Mouse (Mus musculus) thymus, postnatal 0 days (tissue): ENCODE data around the gene Dctn1. TPM values are rescaled to one million over a fixed set of nuclear protein-coding genes. Genes with fewer than 3 reads are reported as not detected.

ENCODE experiments used
- DNase-seq: peaks from one replicate; pipeline ENCODE4 v3.0.0-alpha.2; 2015; ENCODE audit warnings: low spot score
- polyA plus RNA-seq: library from polyadenylated mRNA; unstranded; fragments of >200 nt; fragmentation: Nextera tagmentation; extraction: Ambion mirVana; gene quantifications from 2 replicates; pipeline ENCODE4 v1.2.1, GENCODE M21; 2015

The Dctn1 gene
- polyA plus RNA-seq, 1 experiment from 2014 or later: 62.8 TPM

DNA sequence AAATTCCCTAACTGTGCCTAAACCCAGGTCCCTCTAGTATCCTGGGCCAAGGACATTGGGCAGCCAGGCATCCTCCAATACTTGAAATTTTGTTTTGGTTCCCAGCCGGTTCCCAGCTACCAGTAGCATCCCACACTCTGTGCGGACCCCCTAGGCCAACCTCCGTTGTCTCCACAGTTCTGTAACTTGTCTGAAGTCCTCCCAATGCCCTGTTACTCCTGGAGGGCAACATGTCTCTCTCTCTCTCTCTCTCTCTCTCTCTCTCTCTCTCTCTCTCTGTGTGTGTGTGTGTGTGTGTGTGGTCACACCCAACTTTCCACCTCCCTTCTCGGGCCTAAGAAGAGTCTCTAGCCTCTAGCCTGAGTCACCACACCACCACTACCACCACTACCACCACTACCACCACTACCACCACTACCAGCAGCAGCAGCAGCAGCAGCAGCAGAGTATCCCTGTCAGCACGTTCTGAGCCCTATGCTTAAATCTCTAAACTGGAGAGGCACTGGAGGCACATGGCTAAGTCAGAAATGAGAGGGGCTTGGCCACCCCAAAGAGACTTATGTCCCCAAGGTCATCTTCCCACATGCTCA is 29.3 kb upstream of the Dctn1 start:
- no peak for DNase-seq

GRCm38 (mm10) chr6:83136881-83137575 is 28.7 kb upstream of the Dctn1 start:
- DNase-seq: peak; percentile 81

- no peak for DNase-seq
These were observed 28.2 kb upstream of the Dctn1 start for GRCm38 (mm10) chr6:83137576-83137950.

DNA sequence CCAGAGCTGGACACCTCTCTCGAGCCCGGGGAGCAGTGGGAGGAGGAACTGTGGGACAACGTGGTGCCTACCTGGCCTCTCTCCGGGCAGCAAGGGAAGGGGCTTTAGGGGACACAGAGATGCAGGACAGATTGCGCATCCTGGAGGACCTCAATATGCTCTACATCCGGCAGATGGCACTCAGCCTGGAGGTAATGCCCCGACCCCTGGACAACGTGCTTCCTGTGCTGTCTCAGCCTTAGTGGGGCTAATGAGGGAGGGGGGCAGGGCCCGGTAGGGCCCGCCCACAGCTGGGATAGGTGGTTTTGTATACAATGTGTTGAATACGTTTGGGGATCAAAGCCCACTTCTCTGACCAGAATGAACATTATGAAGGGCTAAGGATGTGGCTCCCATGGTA is 27.7 kb upstream of the Dctn1 start:
- peak; percentile 66 for DNase-seq

GRCm38 (mm10) chr6:83140044-83140443 is 25.7 kb upstream of the Dctn1 start:
- no peak for DNase-seq

DNA sequence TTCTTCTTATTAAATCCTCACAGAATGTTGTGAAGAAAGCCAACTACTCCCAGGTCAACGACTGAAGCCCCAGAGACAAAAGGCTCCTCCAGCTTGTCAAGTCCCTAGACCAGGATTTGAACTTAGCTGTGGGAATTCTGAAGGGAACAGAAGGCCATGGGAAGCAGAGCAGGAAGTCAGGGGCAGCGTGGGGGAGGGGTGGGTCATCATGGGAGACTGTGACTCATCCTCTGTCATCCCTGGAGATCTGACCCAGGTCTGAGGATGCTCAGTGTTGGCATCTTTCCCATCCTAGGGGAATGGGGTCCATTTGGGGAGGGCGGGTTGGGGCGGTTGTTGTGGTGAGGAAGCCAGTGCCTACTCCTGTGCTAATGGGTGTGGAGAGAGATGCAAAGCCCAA is 24.1 kb upstream of the Dctn1 start:
- no peak for DNase-seq

- DNase-seq: no peak
These were observed 23.4 kb upstream of the Dctn1 start for GRCm38 (mm10) chr6:83142211-83142731.

GRCm38 (mm10) chr6:83142886-83143285 is 22.8 kb upstream of the Dctn1 start:
- DNase-seq: no peak

GRCm38 (mm10) chr6:83145209-83145608 is 20.5 kb upstream of the Dctn1 start:
- DNase-seq: no peak

GRCm38 (mm10) chr6:83145805-83146204 is 19.9 kb upstream of the Dctn1 start:
- DNase-seq: no peak

- DNase-seq: no peak
These were observed 18.4 kb upstream of the Dctn1 start for GRCm38 (mm10) chr6:83147280-83147679.

- no peak for DNase-seq
These were observed 14.0 kb upstream of the Dctn1 start for GRCm38 (mm10) chr6:83151721-83152120.

DNA sequence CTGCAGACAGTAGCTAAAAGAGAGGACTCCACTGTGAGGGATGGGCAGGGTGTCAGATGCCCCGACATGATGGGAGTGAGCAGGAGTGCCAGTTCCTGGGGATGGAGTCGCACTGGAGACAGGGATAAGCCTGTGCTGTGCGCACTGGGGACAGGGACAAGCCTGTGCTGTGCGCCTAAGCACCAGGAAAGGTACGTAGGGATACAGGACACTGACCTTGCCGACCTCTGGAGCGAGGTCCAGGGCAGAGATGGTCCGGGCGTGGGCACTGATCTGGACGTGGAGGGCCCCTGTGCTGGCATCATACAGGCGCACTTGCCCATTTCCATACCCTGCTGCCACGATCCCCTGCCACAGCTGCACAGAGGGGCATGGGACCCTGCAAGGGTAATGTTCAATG is 12.7 kb upstream of the Dctn1 start:
- no peak for DNase-seq

DNA sequence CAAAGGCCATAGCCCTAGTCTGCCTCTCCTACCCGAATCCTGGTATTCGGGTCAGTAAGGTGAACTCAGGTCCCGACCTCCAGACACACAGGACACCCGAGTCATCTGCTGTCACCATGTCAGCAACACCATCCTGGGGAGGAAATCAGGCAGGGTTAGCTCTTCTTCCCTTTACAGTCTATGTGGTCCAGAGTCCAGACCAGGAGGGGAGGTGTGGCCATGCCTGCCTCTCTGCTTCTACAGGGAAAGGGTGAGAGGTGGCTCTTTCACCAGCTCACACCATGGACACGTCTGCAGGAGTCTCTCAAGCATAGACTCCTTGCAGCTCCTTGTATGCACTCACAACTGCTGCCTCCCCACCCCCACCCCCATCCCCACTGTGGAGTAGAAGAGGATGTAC is 12.2 kb upstream of the Dctn1 start:
- no peak for DNase-seq

- no peak for DNase-seq
These were observed 10.0 kb upstream of the Dctn1 start for GRCm38 (mm10) chr6:83155552-83156238.

DNA sequence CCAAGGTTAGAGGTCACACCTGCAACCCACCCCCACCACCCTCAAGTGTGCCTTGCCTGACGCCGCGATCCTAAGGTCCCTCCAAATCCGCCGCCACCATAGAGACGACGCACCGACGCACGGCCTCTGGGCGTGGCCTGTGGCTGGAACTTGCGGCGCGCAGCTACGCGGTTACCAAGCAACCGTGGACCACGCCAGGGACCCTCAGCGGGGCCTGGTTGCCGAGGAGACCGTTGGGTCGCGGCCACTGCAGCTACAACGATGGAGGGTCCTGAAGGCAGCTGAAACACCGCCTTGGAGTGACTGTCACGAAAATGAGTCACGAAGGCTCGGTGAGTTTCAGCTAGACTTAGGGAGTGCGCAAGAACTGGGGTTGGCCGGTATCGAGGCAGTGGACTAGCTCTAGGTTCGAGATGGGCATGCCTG is 9.4 kb upstream of the Dctn1 start, which contains the start of the genes Wdr54 and 1700003E16Rik:
Wdr54 (minus strand) TSS at position 139 of the 426 bp plus-strand sequence.
1700003E16Rik (plus strand) TSS at position 146 of the 426 bp plus-strand sequence.
- DNase-seq: peak; percentile 57

- DNase-seq: peak; percentile 73
These were observed 6.3 kb upstream of the Dctn1 start for GRCm38 (mm10) chr6:83159456-83159855.

- DNase-seq: no peak
These were observed 4.3 kb upstream of the Dctn1 start for GRCm38 (mm10) chr6:83161442-83161841.

GRCm38 (mm10) chr6:83161921-83162641 is 3.6 kb upstream of the Dctn1 start:
- DNase-seq: no peak

DNA sequence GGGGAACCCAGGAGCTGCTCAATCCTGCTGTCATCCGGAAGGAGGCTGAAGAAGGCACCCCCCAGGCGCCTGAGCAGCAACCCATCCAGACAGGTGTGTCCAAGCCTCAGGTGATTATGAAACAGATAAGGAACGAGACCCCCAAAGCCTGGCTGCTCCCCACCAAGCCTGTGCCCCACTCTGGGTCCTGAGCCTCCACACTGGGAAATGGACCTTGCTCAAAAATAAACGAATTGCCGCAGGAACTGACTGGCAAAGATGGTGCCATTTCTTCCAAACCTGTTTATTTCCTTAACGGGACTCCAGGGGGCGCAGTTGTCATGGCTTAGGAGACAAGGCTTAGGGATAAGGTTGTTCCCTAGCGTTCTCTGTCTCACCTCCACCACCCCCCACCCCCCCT is 3.0 kb upstream of the Dctn1 start:
- DNase-seq: peak; percentile 70

GRCm38 (mm10) chr6:83165026-83165606 is 604 bp upstream of the Dctn1 start:
- no peak for DNase-seq
